Mouse (Mus musculus) liver, adult 2 months (tissue): ENCODE data around the gene Ptcd1. TPM values are rescaled to one million over a fixed set of nuclear protein-coding genes. Genes with fewer than 3 reads are reported as not detected.
"Not testable (repeated sequence)": the region's sequence is repeated elsewhere in the genome, so short reads cannot be mapped to it uniquely, and the experiment has no call there.

ENCODE experiments used
- DNase-seq: peaks from one replicate; pipeline ENCODE4 v3.0.0-alpha.2; 2011; ENCODE audit warnings: low read depth, low spot score; ENCODE audit errors: extremely low read depth
- H3K27ac ChIP-seq: fragments of 200-500 bp; replicated peaks from 2 replicates; pipeline ENCODE4 v1.5.1; 2012; ENCODE audit warnings: low read depth, mild to moderate bottlenecking, control low read depth, inconsistent platforms, low read length; ENCODE audit not compliant: insufficient read depth
- H3K27me3 ChIP-seq: fragments of 200-500 bp; 2 replicates; pipeline ENCODE4 v1.6.1; 2012; ENCODE audit warnings: mild to moderate bottlenecking, moderate library complexity, low read length, inconsistent platforms; ENCODE audit not compliant: control insufficient read depth, insufficient read depth
- H3K36me3 ChIP-seq: fragments of 200-500 bp; 2 replicates; pipeline ENCODE4 v1.6.1; 2012; ENCODE audit warnings: low read length, inconsistent platforms; ENCODE audit not compliant: control insufficient read depth, insufficient read depth
- H3K4me1 ChIP-seq: fragments of 200-500 bp; 2 replicates; pipeline ENCODE4 v1.6.1; 2011; ENCODE audit warnings: low read length; ENCODE audit not compliant: control insufficient read depth, insufficient read depth
- H3K4me3 ChIP-seq: fragments of 200-500 bp; 2 replicates; pipeline ENCODE4 v1.5.1; 2011; ENCODE audit warnings: low read depth, mild to moderate bottlenecking, control low read depth, low read length, moderate library complexity; ENCODE audit not compliant: insufficient read depth
- H3K79me2 ChIP-seq: fragments of 200-500 bp; 2 replicates; pipeline ENCODE4 v1.6.1; 2012; ENCODE audit warnings: inconsistent platforms, mild to moderate bottlenecking, low read length, moderate library complexity; ENCODE audit not compliant: control insufficient read depth, insufficient read depth
- H3K9ac ChIP-seq: fragments of 200-500 bp; 2 replicates; pipeline ENCODE4 v1.6.1; 2012; ENCODE audit warnings: low read depth, mild to moderate bottlenecking, control low read depth, inconsistent platforms, low read length
- CTCF ChIP-seq: fragments of 200-500 bp; IDR thresholded peaks from 2 replicates; pipeline ENCODE4 v1.5.1; 2011; ENCODE audit warnings: low read depth, low read length, control low read depth
- POLR2A ChIP-seq: fragments of 200-500 bp; IDR thresholded peaks from 2 replicates; pipeline ENCODE4 v1.6.1; 2011; ENCODE audit warnings: low read length, control low read depth; ENCODE audit not compliant: insufficient read depth; ENCODE audit errors: extremely low read depth
- WGBS: fragments of 180-500 bp; shearing (Covaris S2); methylation state at CpG from one replicate; pipeline ENCODE4 v1.1.7; 2018; 5-methylcytosine and 5-hydroxymethylcytosine counted together
- polyA plus RNA-seq: library from polyadenylated mRNA; depleted of rRNA; stranded (reverse); fragments of >200 nt; gene quantifications from 2 replicates; pipeline ENCODE4 v1.2.3, GENCODE M21; 2012
- total RNA-seq: library from RNA; depleted of rRNA; stranded (reverse); fragments of >200 nt; gene quantifications from 2 replicates; pipeline ENCODE4 v1.2.3, GENCODE M21; 2014

The Ptcd1 gene
- total and polyA plus RNA-seq, 2 experiments: 7.2 to 7.5 TPM

- no peaks in the 10 kb centered on the region; the same call in 1 of the 2 replicates for H3K79me2 ChIP-seq
- H3K36me3 ChIP-seq: peaks cover 7% of the 10 kb centered on the region
- no peak for DNase-seq
- H3K27me3 ChIP-seq: no peaks in the 10 kb centered on the region
- TF ChIP-seq POLR2A (no peak), CTCF (no peak)
- H3K4me1 ChIP-seq: peaks cover 2% of the 10 kb centered on the region; the same call in 1 of the 2 replicates
- 81% methylated on average over 8 of the region's 8 CpGs for WGBS
- H3K4me3 ChIP-seq: no peak overlapping the region
- no peak overlapping the region for H3K27ac ChIP-seq
- no peak overlapping the region for H3K9ac ChIP-seq
These were observed 54.3 kb downstream of the Ptcd1 start for GRCm38 (mm10) chr5:145112566-145112965.

- H3K79me2 ChIP-seq: no peaks in the 10 kb centered on the region
- no peak overlapping the region for H3K27ac ChIP-seq
- H3K4me3 ChIP-seq: no peak overlapping the region
- TF ChIP-seq POLR2A (no peak), CTCF (no peak)
- H3K36me3 ChIP-seq: peaks cover 15% of the 10 kb centered on the region
- H3K4me1 ChIP-seq: no peaks in the 10 kb centered on the region; the same call in 1 of the 2 replicates
- no peak for DNase-seq
- H3K9ac ChIP-seq: no peak overlapping the region
- 94% methylated on average over 6 of the region's 6 CpGs for WGBS
- H3K27me3 ChIP-seq: no peaks in the 10 kb centered on the region
These were observed 56.5 kb downstream of the Ptcd1 start for GRCm38 (mm10) chr5:145110401-145110800.

- no peaks in the 10 kb centered on the region for H3K79me2 ChIP-seq
- no peaks in the 10 kb centered on the region for H3K27me3 ChIP-seq
- H3K9ac ChIP-seq: no peak overlapping the region
- peak; percentile 58 for DNase-seq
- no peak overlapping the region for H3K27ac ChIP-seq
- no peak for TF ChIP-seq POLR2A
- no peak for TF ChIP-seq CTCF
- H3K36me3 ChIP-seq: peaks cover 34% of the 10 kb centered on the region
- H3K4me1 ChIP-seq: no peaks in the 10 kb centered on the region
- 47% methylated on average over 9 of the region's 9 CpGs for WGBS
- no peak overlapping the region for H3K4me3 ChIP-seq
These were observed 61.1 kb downstream of the Ptcd1 start for GRCm38 (mm10) chr5:145105694-145106275.

GRCm38 (mm10) chr5:145104328-145104727 is 62.6 kb downstream of the Ptcd1 start:
- peaks cover 41% of the 10 kb centered on the region for H3K36me3 ChIP-seq
- H3K27me3 ChIP-seq: no peaks in the 10 kb centered on the region

GRCm38 (mm10) chr5:145102706-145103105 is 64.2 kb downstream of the Ptcd1 start:
- H3K4me3 ChIP-seq: no peak overlapping the region
- no peak overlapping the region for H3K9ac ChIP-seq
- H3K27ac ChIP-seq: no peak overlapping the region
- WGBS: 89% methylated on average over 4 of the region's 4 CpGs
- no peaks in the 10 kb centered on the region for H3K4me1 ChIP-seq
- H3K27me3 ChIP-seq: no peaks in the 10 kb centered on the region
- no peaks in the 10 kb centered on the region for H3K79me2 ChIP-seq
- TF ChIP-seq CTCF (no peak), POLR2A (no peak)
- peaks cover 42% of the 10 kb centered on the region for H3K36me3 ChIP-seq
- DNase-seq: no peak

More at GRCm38 (mm10) chr5:145104328-145104727, 62.6 kb downstream of the Ptcd1 start:
- 94% methylated on average over 9 of the region's 9 CpGs for WGBS
- Histone ChIP-seq H3K9ac (no peak overlapping the region), H3K4me3 (no peak overlapping the region), H3K27ac (no peak overlapping the region), H3K79me2 (no peaks in the 10 kb centered on the region), H3K4me1 (no peaks in the 10 kb centered on the region)
- TF ChIP-seq CTCF: no peak
- TF ChIP-seq POLR2A: no peak
- no peak for DNase-seq

GRCm38 (mm10) chr5:145101451-145101850 is 65.5 kb downstream of the Ptcd1 start:
- H3K79me2 ChIP-seq, DNase-seq, H3K27ac ChIP-seq, H3K4me3 ChIP-seq, H3K4me1 ChIP-seq, H3K27me3 ChIP-seq, H3K9ac ChIP-seq: not testable (repeated sequence)
- peaks cover 37% of the 10 kb centered on the region for H3K36me3 ChIP-seq
- over 99% methylated on average over 11 of the region's 11 CpGs for WGBS
